Mouse (Mus musculus) spleen, adult 2 months (tissue): ENCODE measurements around the gene Slc22a7.

ENCODE experiments used
- CTCF ChIP-seq: fragments of 200-500 bp; IDR thresholded peaks from 2 replicates; pipeline ENCODE4 v1.5.1; 2011; ENCODE audit warnings: mild to moderate bottlenecking, inconsistent platforms; ENCODE audit not compliant: insufficient read depth, insufficient read length, insufficient replicate concordance; ENCODE audit errors: extremely low read depth
- POLR2A ChIP-seq: fragments of 200-500 bp; IDR thresholded peaks from 2 replicates; pipeline ENCODE4 v1.6.1; 2011; ENCODE audit warnings: low read depth, low read length, inconsistent platforms

- no peak for TF ChIP-seq CTCF
- no peak for TF ChIP-seq POLR2A
Measured at GRCm38 (mm10) chr17:46433627-46434026, 4.6 kb downstream of the Slc22a7 start.
